ENCODE assay signal across 15 mouse cellular contexts in genomic region chr10:58905253-58905652, GRCm38 (mm10).
DNase-seq lines count a peak whose midpoint lies in the region; ATAC-seq and TF ChIP-seq lines count a peak whose summit lies in the region.
"Had no signal": no experiment of that assay in that cellular context is flagged by ENCODE, and none has a peak within 500 bp of the region (broad histone marks: within the 10 kb centered on the region; RNA-seq: fewer than 3 reads in every experiment).

No protein-coding gene starts in this region.

- 33% methylated on average over 6 of the region's 6 CpGs for WGBS in forebrain, embryonic 14.5 days
- 30% methylated on average over 6 of the region's 6 CpGs for WGBS in forebrain, embryonic 16.5 days
- WGBS in kidney, postnatal 0 days = 17% methylated on average over 6 of the region's 6 CpGs
- WGBS in embryonic facial prominence, embryonic 10.5 days = 40% methylated on average over 6 of the region's 6 CpGs

- intact Hi-C loops in gastrocnemius, postnatal 36 days (cut with DNase I) = no loop called here

- ATAC-seq in forebrain, embryonic 14.5 days = no peak
- ATAC-seq in forebrain, embryonic 16.5 days = no peak
- no peak for ATAC-seq in kidney, postnatal 0 days (replicated peaks; ENCODE audit: low FRiP score, low read depth)
- ATAC-seq in megakaryocyte progenitor cell, adult 5-6 weeks (replicated peaks; ENCODE audit: poor library complexity) = no peak

- peak; percentile 58 for TF ChIP-seq CTCF in kidney, postnatal 0 days (IDR thresholded peaks at IDR 0.05; ENCODE audit: low read depth)

- H3K27me3 ChIP-seq in forebrain, embryonic 14.5 days (replicated peaks; ENCODE audit: control insufficient read depth, insufficient read depth, low read length) = no peaks in the 10 kb centered on the region
- H3K27me3 ChIP-seq in forebrain, embryonic 16.5 days (replicated peaks; ENCODE audit: control insufficient read depth, insufficient read depth, low read length) = no peaks in the 10 kb centered on the region
- no peaks in the 10 kb centered on the region for H3K27me3 ChIP-seq in kidney, postnatal 0 days (ENCODE audit: insufficient read depth, low read length)
- H3K27me3 ChIP-seq in embryonic facial prominence, embryonic 10.5 days (replicated peaks; ENCODE audit: low read depth, poor library complexity, severe bottlenecking) = no peaks in the 10 kb centered on the region
- H3K27me3 ChIP-seq: liver, embryonic 13.5 days had no signal

- H3K4me1 ChIP-seq in forebrain, embryonic 14.5 days (ENCODE audit: control insufficient read depth, insufficient read depth, low read length) = peaks cover 13% of the 10 kb centered on the region
- H3K4me1 ChIP-seq in forebrain, embryonic 16.5 days (replicated peaks; ENCODE audit: control insufficient read depth, insufficient read depth, low read length) = peaks cover 20% of the 10 kb centered on the region; the same call in 1 of the 2 replicates
- H3K4me1 ChIP-seq in kidney, postnatal 0 days (replicated peaks; ENCODE audit: insufficient read depth, low read length) = no peaks in the 10 kb centered on the region
- H3K4me1 ChIP-seq in embryonic facial prominence, embryonic 10.5 days = peaks cover 3% of the 10 kb centered on the region; the same call in 1 of the 2 replicates
- H3K4me1 ChIP-seq: liver, embryonic 13.5 days had no signal

- no peak overlapping the region for H3K4me2 ChIP-seq in forebrain, embryonic 14.5 days (ENCODE audit: low read length)
- no peak overlapping the region for H3K4me2 ChIP-seq in forebrain, embryonic 16.5 days (ENCODE audit: low read length)
- no peak overlapping the region for H3K4me2 ChIP-seq in kidney, postnatal 0 days (ENCODE audit: low read length)
- H3K4me2 ChIP-seq: liver, embryonic 13.5 days had no signal

- no peaks in the 10 kb centered on the region for H3K36me3 ChIP-seq in forebrain, embryonic 14.5 days (ENCODE audit: control insufficient read depth, insufficient read depth, low read length)
- H3K36me3 ChIP-seq in forebrain, embryonic 16.5 days (ENCODE audit: control insufficient read depth, insufficient read depth) = no peaks in the 10 kb centered on the region
- no peaks in the 10 kb centered on the region for H3K36me3 ChIP-seq in kidney, postnatal 0 days (ENCODE audit: insufficient read depth, low read length)
- no peaks in the 10 kb centered on the region for H3K36me3 ChIP-seq in embryonic facial prominence, embryonic 10.5 days (replicated peaks)
- H3K36me3 ChIP-seq: liver, embryonic 13.5 days had no signal

- H3K9me3 ChIP-seq in forebrain, embryonic 14.5 days (replicated peaks; ENCODE audit: control insufficient read depth, low read length) = no peaks in the 10 kb centered on the region
- H3K9me3 ChIP-seq in forebrain, embryonic 16.5 days (ENCODE audit: control insufficient read depth, low read length) = no peaks in the 10 kb centered on the region
- H3K9me3 ChIP-seq in kidney, postnatal 0 days (replicated peaks; ENCODE audit: low read length) = no peaks in the 10 kb centered on the region
- H3K9me3 ChIP-seq in embryonic facial prominence, embryonic 10.5 days = no peaks in the 10 kb centered on the region
- H3K9me3 ChIP-seq: liver, embryonic 13.5 days had no signal

- H3K9ac ChIP-seq in forebrain, embryonic 14.5 days (ENCODE audit: low read length) = no peak overlapping the region
- H3K9ac ChIP-seq in forebrain, embryonic 16.5 days (replicated peaks; ENCODE audit: low read depth, low read length) = no peak overlapping the region
- H3K9ac ChIP-seq in kidney, postnatal 0 days (ENCODE audit: low read depth, low read length) = no peak overlapping the region
- H3K9ac ChIP-seq: liver, embryonic 13.5 days had no signal

- DNase-seq in forebrain, embryonic 14.5 days (ENCODE audit: low spot score) = peak; percentile 54
- DNase-seq in kidney, postnatal 0 days (ENCODE audit: low spot score) = peak; percentile 57
- DNase-seq in kidney, adult 9 months = no peak
- DNase-seq in A20 (ENCODE audit: low read depth, low spot score) = peak; percentile 12
- DNase-seq in embryonic facial prominence, embryonic 10.5 days (ENCODE audit: low spot score) = peak; percentile 15
- DNase-seq in gastrocnemius, postnatal 36 days = no peak
- DNase-seq: adrenal gland, postnatal 25 days; heart, adult 2 months; heart, postnatal 10 days; kidney, postnatal 25 days; liver, embryonic 13.5 days; right cerebral cortex, postnatal 4 days had no signal

- no peak overlapping the region for H3K27ac ChIP-seq in forebrain, embryonic 14.5 days (ENCODE audit: low read depth, low read length)
- H3K27ac ChIP-seq in forebrain, embryonic 16.5 days (ENCODE audit: low read length) = no peak overlapping the region
- H3K27ac ChIP-seq in kidney, postnatal 0 days = no peak overlapping the region
- no peak overlapping the region for H3K27ac ChIP-seq in embryonic facial prominence, embryonic 10.5 days (replicated peaks)
- H3K27ac ChIP-seq: heart, adult 2 months; liver, embryonic 13.5 days had no signal

- no peak overlapping the region for H3K4me3 ChIP-seq in forebrain, embryonic 14.5 days (ENCODE audit: low read depth, low read length)
- H3K4me3 ChIP-seq in forebrain, embryonic 16.5 days (replicated peaks; ENCODE audit: low read length) = no peak overlapping the region
- no peak overlapping the region for H3K4me3 ChIP-seq in kidney, postnatal 0 days (replicated peaks; ENCODE audit: low read depth, low read length)
- H3K4me3 ChIP-seq in embryonic facial prominence, embryonic 10.5 days = no peak overlapping the region
- H3K4me3 ChIP-seq: erythroblast, embryonic 14.5 days; heart, adult 2 months; liver, embryonic 13.5 days had no signal

Comparison
In these comparisons a context has a peak if more than half of its experiments do, and no peak if none do; other contexts are left out.
1. DNase-seq: peak in forebrain, embryonic 14.5 days (single experiment), kidney, postnatal 0 days (single experiment), A20 (single experiment) and embryonic facial prominence, embryonic 10.5 days (single experiment); none in kidney, adult 9 months (single experiment) and gastrocnemius, postnatal 36 days (0 of 2).